Mouse (Mus musculus) ZHBTc4 (cell line): ENCODE results near the gene Tlcd1.
"Not testable (repeated sequence)": the region's sequence is repeated elsewhere in the genome, so short reads cannot be mapped to it uniquely, and the experiment has no call there.

ENCODE experiments used
- DNase-seq: peaks from one replicate; pipeline ENCODE4 v3.0.0-alpha.2; 2011; ENCODE audit warnings: low read depth, low spot score

Tlcd1 gene

GRCm38 (mm10) chr11:78177437-78177836, 926 bp downstream of the Tlcd1 start:
- peak; percentile 71 for DNase-seq

GRCm38 (mm10) chr11:78177903-78178858, 1.7 kb downstream of the Tlcd1 start:
- DNase-seq = peak; percentile 98

GRCm38 (mm10) chr11:78178859-78179437, 2.4 kb downstream of the Tlcd1 start:
- DNase-seq = peak; percentile 88

GRCm38 (mm10) chr11:78179438-78179999, 3.0 kb downstream of the Tlcd1 start:
- DNase-seq = peak; percentile 54

- peak; percentile 30 for DNase-seq
Measured at GRCm38 (mm10) chr11:78180081-78180761, 3.7 kb downstream of the Tlcd1 start.

GRCm38 (mm10) chr11:78181830-78182357, 5.4 kb downstream of the Tlcd1 start:
- no peak for DNase-seq

- peak; percentile 26 for DNase-seq
Measured at GRCm38 (mm10) chr11:78182450-78182849, 5.9 kb downstream of the Tlcd1 start.

GRCm38 (mm10) chr11:78182961-78183844, 6.7 kb downstream of the Tlcd1 start, which contains the start of gene Rpl23a:
TSS of gene Rpl23a (minus strand) at chr11:78183584.
- DNase-seq = peak; percentile 96

- no peak for DNase-seq
Measured at GRCm38 (mm10) chr11:78183884-78184514, 7.5 kb downstream of the Tlcd1 start.

- DNase-seq = not testable (repeated sequence)
Measured at GRCm38 (mm10) chr11:78184702-78185101, 8.2 kb downstream of the Tlcd1 start.

GRCm38 (mm10) chr11:78188331-78189233, 12.1 kb downstream of the Tlcd1 start, which contains the start of gene Rab34:
TSS of gene Rab34 (plus strand) at chr11:78188430.
- DNase-seq = peak; percentile 79

- DNase-seq = peak; percentile 96
Measured at GRCm38 (mm10) chr11:78189234-78190040, 12.9 kb downstream of the Tlcd1 start.

GRCm38 (mm10) chr11:78190041-78190440, 13.5 kb downstream of the Tlcd1 start:
- peak; percentile 51 for DNase-seq

GRCm38 (mm10) chr11:78193113-78193512, 16.6 kb downstream of the Tlcd1 start, which contains the start of gene Proca1:
TSS of gene Proca1 (plus strand) at chr11:78193392.
- DNase-seq = no peak

- DNase-seq = peak; percentile 94
Measured at GRCm38 (mm10) chr11:78194411-78195100, 18.0 kb downstream of the Tlcd1 start.

GRCm38 (mm10) chr11:78195101-78195863, 18.8 kb downstream of the Tlcd1 start:
- peak; percentile 35 for DNase-seq

GRCm38 (mm10) chr11:78202372-78202771, 25.9 kb downstream of the Tlcd1 start:
- DNase-seq = no peak
